Mouse (Mus musculus) central nervous system, embryonic 11.5 days (tissue): ENCODE data around the gene Krt6b. TPM values are rescaled to one million over a fixed set of nuclear protein-coding genes. Genes with fewer than 3 reads are reported as not detected.

ENCODE experiments used
- polyA plus RNA-seq: library from polyadenylated mRNA; depleted of rRNA; stranded (reverse); fragments of >200 nt; gene quantifications from 2 replicates; pipeline ENCODE4 v1.2.3, GENCODE M21; 2012; rRNA removed

Gene Krt6b
- not detected in 2 replicates for polyA plus RNA-seq

DNA sequence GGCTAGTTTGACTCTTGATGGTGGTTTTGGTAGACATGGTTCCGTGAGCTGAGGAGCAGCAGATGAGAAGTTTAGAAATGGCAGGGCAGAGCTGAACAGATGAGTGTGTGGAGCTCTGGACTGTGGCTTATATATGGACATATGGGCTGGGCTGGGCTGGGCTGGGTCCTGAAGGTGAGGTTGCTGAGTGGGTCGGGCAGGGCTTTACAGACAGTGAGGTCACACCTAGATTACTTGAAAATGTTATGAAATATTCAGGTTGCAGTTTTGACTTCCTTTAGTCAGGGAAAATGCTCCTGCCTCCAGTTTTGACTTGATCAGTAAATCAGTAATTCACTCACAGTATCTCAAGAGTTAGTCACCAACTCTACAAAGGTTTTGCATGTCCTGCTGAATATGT lies at the start of gene Krt6b:
Gene Krt6b, minus strand, starts transcription at position 101 of the 400 bp plus-strand sequence.

DNA sequence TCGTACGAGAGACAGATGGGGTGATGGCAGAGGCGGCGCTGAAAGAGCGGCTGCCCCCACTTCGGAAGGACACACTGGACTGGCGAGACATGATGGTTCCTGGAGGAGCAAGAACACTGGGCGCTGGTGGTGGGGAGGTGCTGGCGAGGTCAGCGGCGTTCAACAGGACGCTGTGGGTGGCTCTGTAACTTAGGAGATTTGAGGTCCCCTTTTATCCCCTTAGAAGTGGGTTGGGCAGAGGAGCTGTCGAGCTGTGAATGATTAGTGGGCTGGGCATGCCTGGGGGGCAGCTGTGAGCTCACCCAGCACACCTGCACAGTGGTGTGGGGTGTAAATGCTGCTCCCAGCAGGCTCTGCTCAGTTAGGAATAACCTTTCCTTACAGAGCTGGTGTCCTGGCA lies 32.6 kb upstream of the Krt6b start, which contains the start of gene Krt5:
Gene Krt5, minus strand, starts transcription at position 179 of the 400 bp plus-strand sequence.

GRCm38 (mm10) chr15:101694207-101694606 lies 14.1 kb upstream of the Krt6b start, which contains the start of gene Krt6a:
Gene Krt6a (minus strand): TSS chr15:101694307.

DNA sequence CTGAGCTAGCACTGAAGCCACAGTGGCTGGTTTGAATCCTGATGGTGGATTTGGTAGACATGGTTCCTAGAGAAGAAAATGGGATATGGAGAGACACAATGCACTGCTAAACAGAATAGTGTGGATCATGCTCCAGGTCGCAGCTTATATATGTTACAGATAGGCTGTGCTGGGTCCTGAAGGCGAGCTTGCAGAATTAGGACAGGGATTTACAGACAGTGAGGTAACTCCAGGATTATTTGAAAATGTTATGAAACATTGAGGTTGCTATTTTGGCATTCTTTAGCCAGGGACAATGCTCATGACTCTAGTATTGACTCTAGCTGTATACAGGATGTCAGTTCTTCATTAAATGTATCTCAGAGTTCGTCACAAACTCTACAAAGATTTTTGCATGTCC lies 32.8 kb downstream of the Krt6b start, which contains the start of gene Gm5478:
Gene Gm5478, minus strand, starts transcription at position 101 of the 400 bp plus-strand sequence.

GRCm38 (mm10) chr15:101627884-101628283 lies 52.2 kb downstream of the Krt6b start, which contains the start of gene Gm5414:
Gene Gm5414 (minus strand): TSS chr15:101628188.

Other genes with a start within 250 kb of the Krt6b start
- gene Krt87, start 241.5 kb downstream of the Krt6b start, polyA plus RNA-seq = 0.06 and 0.27 TPM in 2 replicates
- gene Krt88, start 232.5 kb downstream of the Krt6b start, polyA plus RNA-seq = not detected in 2 replicates
- gene Krt81, start 216.5 kb downstream of the Krt6b start, polyA plus RNA-seq = not detected in 2 replicates
- gene Krt86, start 206.8 kb downstream of the Krt6b start, polyA plus RNA-seq = not detected in 2 replicates
- not detected in 2 replicates for gene Krt83, start 188.8 kb downstream of the Krt6b start, polyA plus RNA-seq
- not detected in 2 replicates for gene Gm49425, start 163.0 kb downstream of the Krt6b start, polyA plus RNA-seq
- gene Krt84, start 147.5 kb downstream of the Krt6b start, polyA plus RNA-seq = not detected in 2 replicates
- gene Krt82, start 129.6 kb downstream of the Krt6b start, polyA plus RNA-seq = not detected in 2 replicates
- gene Krt90, start 117.3 kb downstream of the Krt6b start, polyA plus RNA-seq = 0.23 and 0.34 TPM in 2 replicates
- 0.07 TPM in 1 of 2 replicates, not detected in the other for gene Krt75, start 106.4 kb downstream of the Krt6b start, polyA plus RNA-seq
- not detected in 2 replicates for gene Gm5414, start 52.1 kb downstream of the Krt6b start, polyA plus RNA-seq
- gene Gm5478, start 32.9 kb downstream of the Krt6b start, polyA plus RNA-seq = not detected in 2 replicates
- gene Krt6a, start 14.0 kb upstream of the Krt6b start, polyA plus RNA-seq = 0.04 and 0.05 TPM in 2 replicates
- 3.2 and 10.1 TPM in 2 replicates for gene Krt5, start 32.6 kb upstream of the Krt6b start, polyA plus RNA-seq
- gene Krt71, start 62.8 kb upstream of the Krt6b start, polyA plus RNA-seq = not detected in 2 replicates
- gene Krt72, start 106.2 kb upstream of the Krt6b start, polyA plus RNA-seq = not detected in 2 replicates
- gene Krt73, start 122.1 kb upstream of the Krt6b start, polyA plus RNA-seq = 0.09 and 0.19 TPM in 2 replicates
- gene Krt2, start 137.9 kb upstream of the Krt6b start, polyA plus RNA-seq = 0.01 and 0.04 TPM in 2 replicates
- 1.5 and 1.8 TPM in 2 replicates for gene Krt1, start 170.5 kb upstream of the Krt6b start, polyA plus RNA-seq
- gene Krt77, start 189.4 kb upstream of the Krt6b start, polyA plus RNA-seq = not detected in 2 replicates
- gene Krt76, start 212.6 kb upstream of the Krt6b start, polyA plus RNA-seq = 0.02 TPM in 1 of 2 replicates, not detected in the other
- gene Krt4, start 244.4 kb upstream of the Krt6b start, polyA plus RNA-seq = not detected in 2 replicates